Mouse (Mus musculus) retina, embryonic 14.5 days (tissue): ENCODE data around the gene Rab15.
"Not testable (repeated sequence)": the region's sequence is repeated elsewhere in the genome, so short reads cannot be mapped to it uniquely, and the experiment has no call there.

Experiments
- DNase-seq: peaks from one replicate; pipeline ENCODE4 v3.0.0-alpha.2; 2015; ENCODE audit warnings: low spot score

Rab15 gene

GRCm38 (mm10) chr12:76818908-76819307 is 3.8 kb downstream of the Rab15 start:
- no peak for DNase-seq

GRCm38 (mm10) chr12:76818120-76818519 is 4.6 kb downstream of the Rab15 start:
- no peak for DNase-seq

GRCm38 (mm10) chr12:76817176-76817575 is 5.5 kb downstream of the Rab15 start:
- DNase-seq, result no peak

- DNase-seq, result no peak
Observed at GRCm38 (mm10) chr12:76816720-76817119, 6.0 kb downstream of the Rab15 start.

GRCm38 (mm10) chr12:76814120-76814519 is 8.6 kb downstream of the Rab15 start:
- no peak for DNase-seq

- no peak for DNase-seq
Observed at GRCm38 (mm10) chr12:76813543-76813942, 9.2 kb downstream of the Rab15 start.

- DNase-seq, result no peak
Observed at GRCm38 (mm10) chr12:76811006-76811405, 11.7 kb downstream of the Rab15 start.

GRCm38 (mm10) chr12:76810491-76810890 is 12.2 kb downstream of the Rab15 start:
- no peak for DNase-seq

GRCm38 (mm10) chr12:76807796-76808195 is 14.9 kb downstream of the Rab15 start:
- no peak for DNase-seq

- no peak for DNase-seq
Observed at GRCm38 (mm10) chr12:76805056-76805811, 17.5 kb downstream of the Rab15 start.

- peak; percentile 76 for DNase-seq
Observed at GRCm38 (mm10) chr12:76803700-76804252, 18.9 kb downstream of the Rab15 start.

- DNase-seq, result no peak
Observed at GRCm38 (mm10) chr12:76803028-76803427, 19.7 kb downstream of the Rab15 start.

GRCm38 (mm10) chr12:76798008-76798720 is 24.5 kb downstream of the Rab15 start:
- DNase-seq, result no peak

GRCm38 (mm10) chr12:76796938-76797539 is 25.7 kb downstream of the Rab15 start:
- DNase-seq, result no peak

GRCm38 (mm10) chr12:76795350-76795749 is 27.4 kb downstream of the Rab15 start, which contains the start of gene Gpx2:
Gene Gpx2, minus strand, starts transcription at chr12:76795554.
- DNase-seq, result no peak

- not testable (repeated sequence) for DNase-seq
Observed at GRCm38 (mm10) chr12:76792540-76792939, 30.2 kb downstream of the Rab15 start.

GRCm38 (mm10) chr12:76790446-76791084 is 32.1 kb downstream of the Rab15 start:
- no peak for DNase-seq

GRCm38 (mm10) chr12:76784056-76784619 is 38.6 kb downstream of the Rab15 start:
- DNase-seq, result no peak

- DNase-seq, result no peak
Observed at GRCm38 (mm10) chr12:76780639-76781468, 41.9 kb downstream of the Rab15 start.

- DNase-seq, result no peak
Observed at GRCm38 (mm10) chr12:76779951-76780350, 42.8 kb downstream of the Rab15 start.
